Mouse (Mus musculus): Measurements from ENCODE around the gene Cd248.

DNA sequence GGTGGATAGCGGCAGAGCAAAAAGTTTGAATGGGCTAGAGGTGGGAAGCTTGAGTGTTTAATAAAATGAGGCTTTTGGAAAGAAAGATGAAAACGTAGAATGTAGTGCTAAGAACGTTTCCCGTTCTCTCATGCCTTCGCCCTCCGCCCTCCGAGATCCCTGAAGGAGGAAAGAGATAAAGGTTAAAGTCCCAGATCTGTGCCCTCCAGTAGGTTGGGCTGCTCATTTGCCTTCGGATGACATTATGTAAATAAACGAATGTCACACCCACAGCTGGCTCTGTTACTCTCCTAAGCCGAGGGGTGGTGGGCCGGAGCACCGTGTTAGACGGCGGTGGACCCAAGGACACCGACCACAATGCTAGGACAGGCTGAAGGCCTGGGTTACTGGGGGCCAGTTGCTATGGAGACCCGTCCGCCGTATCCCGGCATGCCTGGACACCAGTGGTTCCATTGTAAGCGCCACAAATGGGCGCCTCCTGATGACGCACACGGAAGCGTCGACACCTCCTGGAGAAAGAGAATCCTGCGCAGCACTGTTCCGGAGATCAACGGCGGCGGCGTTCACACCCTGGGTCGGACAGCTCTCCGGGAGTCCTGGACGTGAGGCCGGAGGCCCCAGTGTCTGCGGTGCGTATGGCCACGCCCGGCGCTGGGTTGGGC lies 26.9 kb upstream of the Cd248 start, which contains the start of gene Brms1:
- TF ChIP-seq CTCF (IDR thresholded peaks at IDR 0.05) (peak; percentile 12; the same call in 1 of the 2 replicates), POLR2A (IDR thresholded peaks at IDR 0.05; ENCODE audit: insufficient read depth, low read depth, low read length) (peak; percentile 84)

Measured in heart, adult 2 months (tissue).